Mouse (Mus musculus) thymus, postnatal 10 days (tissue): ENCODE data around the gene Zfp709.
"Not testable (repeated sequence)": the region's sequence is repeated elsewhere in the genome, so short reads cannot be mapped to it uniquely, and the experiment has no call there.

Experiments
- DNase-seq, 2 experiments: peaks; one replicate each; pipeline ENCODE4 v3.0.0; 2021; ENCODE audit warnings: low spot score in 2 of 2

Gene Zfp709

DNA sequence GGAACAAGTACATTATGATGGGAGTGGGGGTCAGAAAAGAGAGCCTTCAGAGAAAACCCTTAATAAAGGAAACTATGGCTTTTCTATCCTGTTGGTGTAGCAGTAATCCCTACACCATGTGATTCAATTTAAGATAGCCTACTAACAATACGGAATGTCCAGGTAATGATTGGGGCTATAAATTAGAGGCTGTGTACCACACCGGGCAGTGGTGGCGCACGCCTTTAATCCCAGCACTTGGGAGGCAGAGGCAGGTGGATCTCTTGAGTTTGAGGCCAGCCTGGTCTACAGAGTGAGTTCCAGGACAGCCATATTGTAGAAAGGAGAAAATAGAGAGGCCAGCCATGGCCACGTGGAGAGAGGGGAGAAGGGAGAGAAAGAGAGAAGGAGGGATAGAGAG lies 44.0 kb downstream of the Zfp709 start:
- no peak for DNase-seq

DNA sequence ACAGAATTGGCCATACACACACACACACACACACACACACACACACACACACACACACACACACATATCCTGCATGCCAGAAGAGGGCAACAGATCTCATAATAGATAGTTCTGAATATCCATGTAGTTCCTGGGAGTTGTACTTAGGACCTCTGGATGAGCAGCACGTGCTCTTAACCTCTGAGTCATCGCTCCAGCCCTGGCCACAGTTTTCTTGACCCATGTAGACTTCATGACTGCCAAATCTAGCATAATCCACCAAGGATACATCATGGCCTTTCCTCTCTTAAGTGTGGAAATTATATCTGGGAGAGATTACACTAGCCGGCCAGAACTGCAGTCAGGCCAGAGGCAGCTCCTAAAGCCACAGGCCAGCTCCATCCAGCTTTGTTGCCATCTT lies 44.7 kb downstream of the Zfp709 start:
- no peak for DNase-seq

DNA sequence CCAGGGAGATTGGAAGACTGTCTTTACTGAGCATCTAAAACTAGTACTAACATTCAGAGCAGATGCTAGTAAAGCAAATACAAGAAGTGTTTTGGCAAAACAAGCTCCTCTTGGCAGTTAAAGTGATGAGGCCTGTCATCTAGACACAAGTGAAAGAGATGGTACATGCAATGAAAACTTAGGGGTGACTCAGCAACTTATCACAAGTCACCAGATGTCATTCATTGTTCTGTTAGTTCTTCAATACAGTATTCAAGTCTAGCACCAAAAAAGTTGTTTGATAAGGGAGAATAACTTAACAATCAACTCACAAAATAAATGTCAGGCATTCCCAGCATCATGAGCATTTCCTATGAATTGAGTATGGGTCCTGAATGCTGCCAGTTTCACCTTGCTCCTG lies 46.0 kb downstream of the Zfp709 start:
- no peak for DNase-seq

DNA sequence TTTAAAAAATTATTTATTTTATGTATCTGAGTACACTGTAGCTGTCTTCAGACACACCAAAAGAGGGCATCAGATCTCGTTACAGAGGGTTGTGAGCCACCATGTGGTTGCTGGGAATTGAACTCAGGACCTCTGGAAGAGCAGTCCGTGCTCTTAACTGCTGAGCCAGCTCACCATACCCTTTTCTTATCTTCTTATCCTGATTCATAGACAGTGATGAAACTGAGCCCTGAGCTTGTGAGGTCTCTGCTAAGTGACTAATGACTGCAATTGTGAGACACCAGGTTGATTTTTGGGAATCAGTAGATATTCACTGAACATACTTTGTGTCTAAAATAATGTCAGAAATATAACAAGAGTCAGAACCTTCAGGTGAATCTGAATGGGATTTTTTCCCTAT lies 56.2 kb downstream of the Zfp709 start:
- DNase-seq: not testable (repeated sequence)

DNA sequence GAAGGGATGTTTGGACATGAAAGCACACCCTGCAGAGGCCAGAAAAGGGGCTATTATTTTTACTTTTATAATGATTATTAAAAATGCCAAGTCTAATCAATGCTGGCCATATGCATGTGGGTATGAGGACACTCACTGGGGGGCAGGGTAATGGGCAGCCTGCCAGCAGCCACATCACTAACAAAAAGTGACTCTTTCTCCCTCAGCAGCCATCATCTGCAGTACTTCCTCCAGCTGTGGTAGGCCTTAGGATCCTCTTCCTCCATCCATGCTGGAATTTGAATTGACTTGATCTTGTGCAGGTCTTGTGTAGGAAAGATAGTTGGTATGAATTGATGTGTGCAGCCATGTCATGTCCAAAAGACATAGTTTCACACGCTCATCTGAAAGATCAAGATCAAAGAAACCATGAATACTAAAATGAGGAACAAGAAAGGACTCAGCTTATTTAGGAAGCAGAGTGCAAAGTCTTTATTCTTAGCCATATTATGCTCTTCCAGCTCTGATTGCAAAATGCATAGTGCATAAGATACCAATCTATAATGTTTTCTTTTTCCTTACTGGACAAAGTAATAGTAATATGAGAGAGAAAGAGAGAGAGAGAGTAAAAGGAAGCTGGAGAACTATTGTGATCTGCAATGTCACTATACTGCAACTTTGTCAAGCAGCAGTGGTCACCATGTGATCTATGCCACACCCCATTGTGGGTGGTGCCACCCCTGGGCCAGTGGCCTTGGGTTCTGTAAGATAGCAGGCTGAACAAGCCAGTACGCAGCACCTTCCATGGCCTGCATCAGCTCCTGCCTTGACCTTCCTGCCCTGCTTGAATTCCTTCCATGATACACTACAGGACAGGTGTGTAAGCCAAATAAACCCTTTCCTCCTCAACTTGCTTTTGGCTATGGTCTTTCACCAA lies 58.7 kb downstream of the Zfp709 start:
- DNase-seq: no peak

DNA sequence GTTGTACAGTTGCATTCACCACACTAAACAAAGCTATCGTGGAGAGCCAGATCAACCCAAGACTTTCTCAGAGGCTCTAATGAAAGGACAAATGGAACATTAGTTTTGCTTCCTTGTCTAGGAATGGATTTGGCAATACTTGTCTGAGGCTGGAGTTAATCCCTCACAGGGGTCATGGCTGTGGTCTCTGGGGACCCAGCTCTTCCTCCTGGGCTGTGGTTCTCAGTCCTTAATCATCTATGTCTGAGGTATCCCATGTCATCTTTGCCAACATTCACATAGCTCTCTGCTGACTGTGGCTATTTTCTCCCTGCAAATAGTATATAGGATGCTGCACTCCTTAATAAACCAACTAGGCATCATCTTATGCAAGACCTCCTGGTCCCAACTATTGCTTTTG lies 60.0 kb downstream of the Zfp709 start:
- DNase-seq: no peak
